Mouse (Mus musculus) limb, embryonic 14.5 days (tissue): Measurements from ENCODE around the gene Thsd4. TPM values are rescaled to one million over a fixed set of nuclear protein-coding genes. Genes with fewer than 3 reads are reported as not detected.

ENCODE experiments used
- ATAC-seq: fragments of 200-750 bp; cut with Nextera tagmentation; 2 replicates; pipeline ENCODE4 v1.8.0; 2017; ENCODE audit warnings: low read depth, moderate number of reproducible peaks, moderate TSS enrichment; ENCODE audit not compliant: low FRiP score
- DNase-seq: peaks from one replicate; pipeline ENCODE4 v3.0.0-alpha.2; 2015; ENCODE audit warnings: low spot score
- H3K27ac ChIP-seq: fragments of 300-500 bp; sonication (generic); replicated peaks from 2 replicates; pipeline ENCODE4 v1.5.1; 2014; ENCODE audit warnings: low read depth, mild to moderate bottlenecking, low read length, moderate library complexity, mixed read lengths
- H3K27me3 ChIP-seq: fragments of 300-500 bp; sonication (generic); 2 replicates; pipeline ENCODE4 v1.6.1; 2014; ENCODE audit warnings: low read length, mixed read lengths; ENCODE audit not compliant: control insufficient read depth, insufficient read depth
- H3K36me3 ChIP-seq: fragments of 300-500 bp; sonication (generic); 2 replicates; pipeline ENCODE4 v1.6.1; 2014; ENCODE audit warnings: mild to moderate bottlenecking, low read length, moderate library complexity, mixed read lengths; ENCODE audit not compliant: control insufficient read depth, insufficient read depth
- H3K4me1 ChIP-seq: fragments of 300-500 bp; sonication (generic); 2 replicates; pipeline ENCODE4 v1.6.1; 2014; ENCODE audit warnings: antibody characterized with exemption, low read length, mixed read lengths; ENCODE audit not compliant: control insufficient read depth, insufficient read depth
- H3K4me2 ChIP-seq: fragments of 300-500 bp; sonication (generic); replicated peaks from 2 replicates; pipeline ENCODE4 v1.6.1; 2014; ENCODE audit warnings: low read depth, mild to moderate bottlenecking, low read length, moderate library complexity; ENCODE audit not compliant: severe bottlenecking
- H3K4me3 ChIP-seq: fragments of 300-500 bp; sonication (generic); replicated peaks from 2 replicates; pipeline ENCODE4 v1.5.1; 2014; ENCODE audit warnings: low read length
- H3K9ac ChIP-seq: fragments of 300-500 bp; sonication (generic); 2 replicates; pipeline ENCODE4 v1.6.1; 2014; ENCODE audit warnings: mild to moderate bottlenecking, low read depth, low read length, moderate library complexity; ENCODE audit not compliant: severe bottlenecking
- H3K9me3 ChIP-seq: fragments of 300-500 bp; sonication (generic); 2 replicates; pipeline ENCODE4 v1.6.1; 2016; ENCODE audit warnings: low read length; ENCODE audit not compliant: control insufficient read depth
- POLR2A ChIP-seq: fragments of 200-500 bp; IDR thresholded peaks from 2 replicates; pipeline ENCODE4 v1.8.0; 2012; ENCODE audit warnings: inconsistent platforms, mild to moderate bottlenecking, moderate library complexity, borderline replicate concordance; ENCODE audit not compliant: insufficient read depth, insufficient read length; ENCODE audit errors: extremely low read depth
- WGBS: fragments of 180-500 bp; shearing (Covaris S2); extraction: QIAGEN DNeasy Blood & Tissue Kit; methylation state at CpG from one replicate; pipeline ENCODE4 v1.1.7; 2014; 5-methylcytosine and 5-hydroxymethylcytosine counted together
- polyA plus RNA-seq, 2 experiments: library from polyadenylated mRNA; depleted of rRNA in 1 of 2; stranded (reverse) in 1 of 2; unstranded in 1 of 2; fragments of >200 nt; fragmentation: Nextera tagmentation in 1 of 2; extraction: Ambion mirVana in 1 of 2; gene quantifications; 2 replicates each; pipeline versions ENCODE4 v1.2.1 to v1.2.3; 2012 to 2014

Gene Thsd4
- polyA plus RNA-seq, 2 experiments, result 30.8 to 31.2 TPM

- no peaks in the 10 kb centered on the region for H3K9me3 ChIP-seq
- DNase-seq (no peak), ATAC-seq (no peak)
- no peak overlapping the region for H3K27ac ChIP-seq
- H3K4me2 ChIP-seq, result no peak overlapping the region
- WGBS, result 81% methylated on average over 6 of the region's 6 CpGs
- H3K9ac ChIP-seq, result no peak overlapping the region
- no peaks in the 10 kb centered on the region for H3K27me3 ChIP-seq
- H3K4me3 ChIP-seq, result no peak overlapping the region
- H3K36me3 ChIP-seq, result no peaks in the 10 kb centered on the region
- no peaks in the 10 kb centered on the region for H3K4me1 ChIP-seq
- TF ChIP-seq POLR2A, result no peak
Observed at GRCm38 (mm10) chr9:60335455-60335854, 186.4 kb downstream of the Thsd4 start.

GRCm38 (mm10) chr9:60329911-60330310 is 191.9 kb downstream of the Thsd4 start:
- no peak for TF ChIP-seq POLR2A
- no peak overlapping the region for H3K27ac ChIP-seq

GRCm38 (mm10) chr9:60324716-60325115 is 197.1 kb downstream of the Thsd4 start:
- Histone ChIP-seq H3K9me3 (no peaks in the 10 kb centered on the region), H3K36me3 (no peaks in the 10 kb centered on the region), H3K27me3 (no peaks in the 10 kb centered on the region), H3K4me3 (no peak overlapping the region), H3K9ac (no peak overlapping the region), H3K4me2 (no peak overlapping the region), H3K27ac (no peak overlapping the region), H3K4me1 (no peaks in the 10 kb centered on the region)
- no peak for ATAC-seq
- no peak for DNase-seq
- 95% methylated on average over 2 of the region's 2 CpGs for WGBS
- TF ChIP-seq POLR2A, result no peak

More at GRCm38 (mm10) chr9:60329911-60330310, 191.9 kb downstream of the Thsd4 start:
- no peak for DNase-seq
- 63% methylated on average over 4 of the region's 4 CpGs for WGBS
- no peak for ATAC-seq
- Histone ChIP-seq H3K4me1 (no peaks in the 10 kb centered on the region), H3K9me3 (no peaks in the 10 kb centered on the region), H3K9ac (no peak overlapping the region), H3K4me3 (no peak overlapping the region), H3K36me3 (no peaks in the 10 kb centered on the region), H3K4me2 (no peak overlapping the region), H3K27me3 (no peaks in the 10 kb centered on the region)

DNA sequence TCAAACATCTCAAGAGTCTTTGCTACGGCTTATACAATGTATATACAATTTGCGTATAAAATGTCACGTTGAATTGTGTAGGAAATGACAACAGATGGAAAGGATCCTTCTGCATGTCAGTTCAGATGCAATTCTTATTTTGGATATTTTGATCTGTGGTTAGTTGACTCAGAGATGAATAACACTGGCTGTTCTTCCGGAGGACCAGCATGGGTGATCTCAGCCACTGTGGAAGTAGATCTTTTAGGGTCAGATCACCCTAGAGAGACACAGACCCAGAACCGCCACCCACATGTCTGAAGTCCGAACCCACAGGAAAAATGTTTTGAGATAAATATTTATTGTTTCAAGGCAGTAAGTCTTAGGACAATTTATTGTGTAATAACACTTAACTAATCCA is 198.4 kb downstream of the Thsd4 start:
- no peak overlapping the region for H3K4me3 ChIP-seq
- no peak for TF ChIP-seq POLR2A
- DNase-seq (no peak), ATAC-seq (no peak)
- no peak overlapping the region for H3K9ac ChIP-seq
- H3K4me1 ChIP-seq, result no peaks in the 10 kb centered on the region
- no peak overlapping the region for H3K27ac ChIP-seq
- H3K4me2 ChIP-seq, result no peak overlapping the region
- no peaks in the 10 kb centered on the region for H3K27me3 ChIP-seq
- 91% methylated on average over 6 of the region's 6 CpGs for WGBS
- H3K36me3 ChIP-seq, result no peaks in the 10 kb centered on the region
- H3K9me3 ChIP-seq, result no peaks in the 10 kb centered on the region

- Histone ChIP-seq H3K9me3 (no peaks in the 10 kb centered on the region), H3K9ac (no peak overlapping the region), H3K4me3 (no peak overlapping the region), H3K4me2 (no peak overlapping the region), H3K36me3 (no peaks in the 10 kb centered on the region), H3K27ac (no peak overlapping the region), H3K27me3 (no peaks in the 10 kb centered on the region), H3K4me1 (0 out of 2 replicates have a peak, but pooled peaks cover 7% of the 10 kb centered on the region)
- no peak for TF ChIP-seq POLR2A
- WGBS, result 61% methylated on average over 8 of the region's 8 CpGs
- ATAC-seq (no peak), DNase-seq (no peak)
Observed at GRCm38 (mm10) chr9:60317291-60317690, 204.6 kb downstream of the Thsd4 start.

DNA sequence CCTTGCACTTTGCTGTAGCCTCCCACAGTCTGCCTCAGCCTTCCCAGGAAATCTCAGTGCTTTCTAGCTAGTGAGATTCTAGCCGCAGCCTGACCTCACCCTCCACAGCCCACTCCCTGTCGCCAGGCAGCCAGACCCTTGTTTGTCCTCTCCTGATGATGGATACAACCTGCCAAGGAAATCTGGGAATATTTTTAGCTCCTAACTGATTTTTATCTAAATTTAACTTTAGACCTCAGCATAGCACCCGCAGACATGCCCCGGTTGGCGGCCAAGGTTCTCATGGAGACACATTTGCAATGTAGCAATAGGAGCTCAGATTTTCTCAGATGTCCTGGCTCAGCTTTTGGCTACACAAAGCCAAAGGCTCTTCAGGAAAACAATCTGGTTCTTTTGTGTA is 205.3 kb downstream of the Thsd4 start:
- no peak overlapping the region for H3K4me3 ChIP-seq
- H3K27ac ChIP-seq, result no peak overlapping the region
- no peak overlapping the region for H3K9ac ChIP-seq
- no peak overlapping the region for H3K4me2 ChIP-seq
- H3K36me3 ChIP-seq, result no peaks in the 10 kb centered on the region
- TF ChIP-seq POLR2A, result no peak
- no peak for ATAC-seq
- peaks cover 14% of the 10 kb centered on the region; the same call in 1 of the 2 replicates for H3K4me1 ChIP-seq
- 91% methylated on average over 5 of the region's 5 CpGs for WGBS
- DNase-seq, result no peak
- no peaks in the 10 kb centered on the region for H3K9me3 ChIP-seq
- H3K27me3 ChIP-seq, result no peaks in the 10 kb centered on the region
